Mouse (Mus musculus) heart, postnatal 25 days (tissue): Measurements from ENCODE around the gene Bicdl2. TPM values are rescaled to one million over a fixed set of nuclear protein-coding genes. Genes with fewer than 3 reads are reported as not detected.

Experiments used
- DNase-seq: peaks from one replicate; pipeline ENCODE4 v3.0.0; 2022; ENCODE audit warnings: low spot score
- intact Hi-C: fragments of 180-260 bp; cut with DNase I; formaldehyde crosslinking; loops from one replicate; pipeline ENCODE4 v1.15.1; 2025
- total RNA-seq, 2 experiments: library from RNA; stranded (reverse); gene quantifications; 2 replicates each; pipeline ENCODE4 v1.2.3; 2021

The Bicdl2 gene
- total RNA-seq, 2 experiments from 2014 or later: not detected

DNA sequence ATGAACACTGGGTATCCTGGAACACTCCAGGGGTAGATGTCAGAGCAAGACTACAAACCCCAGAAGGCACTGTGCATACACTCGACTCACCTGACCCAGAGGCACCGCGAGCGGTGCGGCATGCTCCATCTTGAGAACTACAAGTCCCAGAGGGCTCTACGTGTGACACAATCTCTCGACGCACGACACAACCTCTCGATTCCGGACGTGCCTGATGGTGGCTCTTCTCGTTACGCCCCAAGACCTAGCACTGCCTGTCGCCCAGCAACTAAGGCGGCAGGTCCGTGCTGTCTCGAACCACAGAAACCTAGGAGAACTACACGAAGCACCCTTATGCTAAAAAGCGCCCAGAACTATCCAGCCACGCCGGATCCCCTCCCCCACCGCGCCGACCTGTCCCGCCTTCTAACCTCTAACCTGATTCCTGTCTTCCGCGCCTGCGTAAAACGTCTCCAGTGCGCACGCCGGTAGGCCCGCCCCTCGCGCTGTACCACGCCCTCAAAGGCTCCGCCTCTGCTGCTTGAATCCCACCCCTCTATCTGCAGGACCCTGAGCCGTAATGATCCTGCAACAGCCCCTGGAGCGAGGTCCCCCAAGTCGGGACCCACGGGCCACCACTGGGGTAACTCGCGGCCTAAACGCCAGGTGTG lies 13.2 kb downstream of the Bicdl2 start, which contains the start of the genes Hcfc1r1 and Thoc6:
TSS of gene Hcfc1r1 (plus strand) at position 173 of the 650 bp plus-strand sequence.
TSS of gene Thoc6 (minus strand) at position 459 of the 650 bp plus-strand sequence.
- intact Hi-C loops: loop anchor here (5.0 kb wide), 1 partner anchor 111 kb away; the partner anchor contains the start of gene Zfp213
- DNase-seq: peak; percentile 89

DNA sequence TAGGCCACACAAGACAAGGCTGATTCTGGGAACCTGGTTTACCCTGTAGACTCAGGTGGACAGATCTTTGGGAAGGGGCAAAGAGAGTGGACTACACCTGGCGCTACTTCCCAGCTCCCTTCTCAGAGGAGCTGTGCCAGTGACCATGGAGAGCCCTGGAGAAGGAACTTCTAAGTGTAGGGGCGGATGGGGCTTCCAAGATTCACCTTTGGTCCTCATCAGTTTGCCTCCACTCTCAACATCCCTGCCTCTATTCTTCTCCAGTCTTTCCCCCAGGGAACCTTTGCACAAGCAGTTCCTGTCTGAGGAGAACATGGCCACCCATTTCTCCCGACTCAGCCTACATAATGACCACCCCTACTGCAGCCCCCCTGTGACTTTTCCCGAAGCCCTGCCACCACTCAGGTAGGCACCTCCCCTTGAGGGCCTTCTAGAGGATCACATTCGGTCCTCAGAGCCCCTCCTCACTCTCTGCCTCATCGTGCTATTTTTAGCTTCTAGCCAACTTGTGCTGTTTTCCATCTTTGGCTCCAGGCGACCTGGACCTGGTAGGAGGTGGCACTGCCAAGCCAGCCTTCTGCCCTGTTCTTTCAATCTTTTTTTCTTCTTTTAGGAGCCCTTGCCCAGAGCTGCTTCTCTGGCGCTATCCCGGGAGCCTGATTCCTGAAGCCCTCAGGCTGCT lies 14.1 kb downstream of the Bicdl2 start:
- intact Hi-C loops: loop anchor here (5.0 kb wide), 1 partner anchor 112 kb away; the partner anchor contains the start of gene Zfp213
- DNase-seq: no peak

- intact Hi-C loops: no loop called here
Measured at GRCm38 (mm10) chr17:23675127-23675526, 14.8 kb downstream of the Bicdl2 start.

DNA sequence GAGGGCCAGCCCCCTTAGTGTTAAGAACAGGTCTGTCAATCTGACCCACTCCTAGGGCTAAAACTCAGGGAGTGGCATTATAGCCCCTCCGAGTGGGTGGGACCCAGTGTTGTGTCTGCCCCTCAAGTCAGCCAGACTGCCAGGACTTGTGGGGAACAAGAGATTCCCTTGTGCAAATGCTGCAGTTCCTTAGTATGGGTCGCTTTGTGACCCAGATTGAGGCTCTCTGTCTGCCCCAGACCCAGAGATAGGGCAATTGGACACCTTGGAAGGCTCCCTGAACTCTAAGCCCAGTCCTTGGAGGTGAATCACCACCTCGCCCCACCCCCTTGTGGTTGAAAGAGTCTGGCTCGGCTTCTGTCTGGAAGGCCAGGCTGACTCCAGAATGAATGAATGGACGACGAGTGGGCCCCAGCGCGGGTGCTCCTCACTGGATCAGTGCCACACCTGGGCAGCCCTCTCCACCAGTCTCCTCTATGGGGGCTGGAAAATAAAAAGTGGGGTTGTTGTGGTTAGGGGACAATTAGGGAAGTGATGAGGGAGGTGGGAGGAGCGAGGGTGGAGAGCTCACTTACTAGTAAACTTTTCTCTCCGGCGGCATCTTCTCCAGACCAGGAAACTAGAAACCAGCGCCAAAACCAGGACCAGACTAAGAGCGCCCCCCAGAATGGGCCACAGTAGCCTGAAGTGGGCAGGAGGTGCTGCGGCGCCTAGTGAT lies 15.4 kb downstream of the Bicdl2 start:
- intact Hi-C loops: no loop called here
- peak; percentile 45 for DNase-seq

More at GRCm38 (mm10) chr17:23675127-23675526, 14.8 kb downstream of the Bicdl2 start:
- DNase-seq: peak; percentile 61

DNA sequence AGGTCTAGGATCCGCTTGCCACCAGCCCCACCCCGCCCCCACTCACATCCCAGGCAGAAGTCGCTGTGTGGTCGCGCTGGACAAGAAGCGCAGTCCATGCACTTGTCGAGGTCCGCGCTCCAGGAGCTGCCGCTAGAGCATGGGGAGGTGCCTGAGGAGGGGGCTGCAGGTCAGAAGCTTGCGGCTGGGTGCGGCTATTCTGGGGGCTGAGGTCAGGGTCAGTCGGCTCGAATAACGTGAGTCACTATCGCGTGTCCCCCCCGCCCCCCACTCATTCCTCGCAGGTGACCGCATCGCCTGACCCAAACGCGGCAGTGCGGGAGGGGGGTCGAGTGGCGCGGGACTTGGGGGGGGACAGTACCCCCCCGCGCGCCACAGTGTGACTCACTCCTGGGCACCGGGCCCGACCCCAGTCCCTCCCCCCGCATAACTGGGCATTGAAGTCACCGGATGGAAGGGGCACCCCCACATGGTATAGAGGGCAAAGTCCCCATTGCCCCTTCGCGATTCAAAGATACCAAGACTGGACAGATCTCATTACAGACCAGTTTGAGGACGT lies 16.2 kb downstream of the Bicdl2 start:
- intact Hi-C loops: loop anchor here (1.0 kb wide), 1 partner anchor 23 kb away; no protein-coding TSS in a partner anchor
- DNase-seq: peak; percentile 29

GRCm38 (mm10) chr17:23677236-23677679 lies 17.0 kb downstream of the Bicdl2 start, which contains the start of gene Tnfrsf12a:
Tnfrsf12a (minus strand) TSS chr17:23677468.
- DNase-seq: peak; percentile 82
- intact Hi-C loops: loop anchor here (1.0 kb wide), 1 partner anchor 22 kb away; no protein-coding TSS in a partner anchor

- intact Hi-C loops: loop anchor here (1.0 kb wide), 1 partner anchor 46 kb away; no protein-coding TSS in a partner anchor
- no peak for DNase-seq
Measured at GRCm38 (mm10) chr17:23679127-23679835, 19.0 kb downstream of the Bicdl2 start, which contains the start of gene Cldn6. Cldn6 (plus strand) TSS chr17:23679249.

GRCm38 (mm10) chr17:23680336-23680735 lies 20.0 kb downstream of the Bicdl2 start:
- no peak for DNase-seq
- intact Hi-C loops: no loop called here

DNA sequence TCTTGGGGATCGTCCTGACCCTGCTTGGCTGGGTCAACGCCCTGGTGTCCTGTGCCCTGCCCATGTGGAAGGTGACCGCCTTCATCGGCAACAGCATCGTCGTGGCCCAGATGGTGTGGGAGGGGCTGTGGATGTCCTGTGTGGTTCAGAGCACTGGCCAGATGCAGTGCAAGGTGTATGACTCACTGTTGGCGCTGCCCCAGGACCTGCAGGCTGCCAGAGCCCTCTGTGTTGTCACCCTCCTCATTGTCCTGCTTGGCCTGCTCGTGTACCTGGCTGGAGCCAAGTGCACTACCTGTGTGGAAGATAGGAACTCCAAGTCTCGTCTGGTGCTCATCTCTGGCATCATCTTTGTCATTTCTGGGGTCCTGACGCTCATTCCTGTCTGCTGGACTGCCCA lies 20.8 kb downstream of the Bicdl2 start:
- DNase-seq: no peak
- intact Hi-C loops: no loop called here

DNA sequence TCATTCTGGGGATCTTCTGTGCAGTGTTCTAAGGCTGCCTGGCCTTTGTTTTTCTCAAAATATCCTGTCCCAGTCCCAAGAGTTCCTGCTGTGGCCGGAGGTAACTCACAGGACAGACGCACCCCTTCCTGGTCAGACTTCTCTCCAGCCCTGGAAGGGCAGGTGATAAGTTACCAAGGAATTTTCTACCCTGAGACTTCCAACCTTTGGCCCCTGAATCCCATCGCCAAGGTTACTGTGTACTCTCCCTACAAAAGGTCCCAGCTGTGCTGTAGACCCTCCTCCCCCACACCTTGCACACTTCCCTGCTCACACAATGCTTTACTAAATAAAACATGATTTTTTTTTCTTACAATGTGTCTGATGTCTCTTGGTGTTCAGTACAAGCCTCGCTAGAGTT lies 21.8 kb downstream of the Bicdl2 start:
- intact Hi-C loops: no loop called here
- no peak for DNase-seq

DNA sequence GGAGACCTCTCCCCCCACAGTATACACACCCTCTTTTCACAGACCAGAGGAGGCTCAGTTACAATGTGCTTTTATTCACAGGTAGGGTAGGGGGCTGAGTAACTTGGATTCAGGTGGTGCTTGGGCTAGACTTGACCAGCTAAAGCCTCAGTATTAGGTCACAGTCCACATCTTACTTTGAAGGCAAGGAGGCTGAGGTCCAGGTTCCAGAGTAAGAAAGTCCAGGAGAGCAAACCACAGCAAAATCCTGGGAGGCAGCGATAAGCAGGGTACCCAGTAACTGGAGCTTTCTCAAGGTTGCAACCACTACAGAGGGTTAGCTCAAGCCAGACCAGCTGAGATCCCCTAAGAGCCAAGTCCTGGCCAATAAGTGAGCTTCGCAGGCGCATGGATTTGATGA lies 22.2 kb downstream of the Bicdl2 start:
- intact Hi-C loops: no loop called here
- DNase-seq: no peak

DNA sequence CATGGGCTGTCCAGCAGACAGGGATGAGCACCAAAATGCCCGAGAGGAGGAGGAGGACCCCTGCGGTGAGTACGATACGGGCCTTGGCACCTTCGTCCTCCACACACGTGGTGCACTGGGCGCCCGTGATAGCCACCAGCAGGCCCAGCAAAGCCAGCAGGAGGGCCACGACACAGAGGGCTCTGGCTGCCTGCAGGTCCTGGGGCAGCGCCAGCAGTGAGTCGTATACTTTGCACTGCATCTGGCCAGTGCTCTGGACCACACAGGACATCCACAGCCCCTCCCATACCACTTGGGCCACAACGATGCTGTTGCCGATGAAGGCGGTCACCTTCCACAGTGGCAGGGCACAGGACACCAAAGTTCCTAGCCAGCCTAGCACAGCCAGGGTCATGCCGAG lies 22.9 kb downstream of the Bicdl2 start:
- intact Hi-C loops: no loop called here
- DNase-seq: no peak

GRCm38 (mm10) chr17:23683856-23684672 lies 23.8 kb downstream of the Bicdl2 start, which contains the start of gene Cldn9:
Cldn9 (minus strand) TSS chr17:23684026.
- intact Hi-C loops: no loop called here
- no peak for DNase-seq

DNA sequence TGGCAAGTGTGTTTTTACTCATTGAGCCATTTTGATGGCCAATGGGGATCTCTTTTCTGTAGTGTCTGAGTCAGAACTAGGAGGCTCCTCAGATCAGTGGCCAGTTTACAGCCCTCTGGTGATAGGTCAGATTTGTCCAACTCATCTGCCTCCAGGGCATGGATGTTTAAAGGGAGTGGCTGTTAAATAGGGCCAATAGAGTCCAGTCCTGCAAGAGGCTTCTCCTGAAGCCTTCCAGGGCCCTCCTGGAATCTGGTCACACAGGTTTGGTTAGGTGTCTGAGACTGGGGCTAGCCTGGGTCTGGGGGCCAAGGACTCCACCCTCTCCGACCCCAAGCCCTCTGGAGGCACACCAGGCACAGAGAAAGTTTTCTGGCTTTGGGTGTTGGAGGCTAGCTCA lies 34.2 kb downstream of the Bicdl2 start:
- intact Hi-C loops: no loop called here
- DNase-seq: no peak

DNA sequence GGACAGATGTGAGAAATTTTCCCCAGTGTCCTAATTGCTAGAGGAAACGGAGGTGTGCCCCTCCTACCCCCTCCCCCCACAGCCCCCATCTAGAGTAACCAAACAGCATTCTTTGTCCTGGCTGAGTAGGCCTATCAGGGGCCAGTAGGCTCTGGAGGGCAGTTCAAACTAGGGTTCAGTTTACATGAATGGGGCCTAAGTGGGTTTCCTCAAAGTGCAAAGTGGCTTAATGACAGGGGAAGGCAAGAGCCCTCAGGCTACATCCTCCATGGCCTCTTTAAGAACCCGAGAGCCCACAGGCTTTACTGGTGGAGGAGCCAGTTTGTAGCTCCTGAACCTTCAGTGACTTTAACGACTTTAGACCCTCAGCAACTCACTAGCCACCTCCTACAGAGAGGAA lies 35.5 kb downstream of the Bicdl2 start:
- intact Hi-C loops: no loop called here

DNA sequence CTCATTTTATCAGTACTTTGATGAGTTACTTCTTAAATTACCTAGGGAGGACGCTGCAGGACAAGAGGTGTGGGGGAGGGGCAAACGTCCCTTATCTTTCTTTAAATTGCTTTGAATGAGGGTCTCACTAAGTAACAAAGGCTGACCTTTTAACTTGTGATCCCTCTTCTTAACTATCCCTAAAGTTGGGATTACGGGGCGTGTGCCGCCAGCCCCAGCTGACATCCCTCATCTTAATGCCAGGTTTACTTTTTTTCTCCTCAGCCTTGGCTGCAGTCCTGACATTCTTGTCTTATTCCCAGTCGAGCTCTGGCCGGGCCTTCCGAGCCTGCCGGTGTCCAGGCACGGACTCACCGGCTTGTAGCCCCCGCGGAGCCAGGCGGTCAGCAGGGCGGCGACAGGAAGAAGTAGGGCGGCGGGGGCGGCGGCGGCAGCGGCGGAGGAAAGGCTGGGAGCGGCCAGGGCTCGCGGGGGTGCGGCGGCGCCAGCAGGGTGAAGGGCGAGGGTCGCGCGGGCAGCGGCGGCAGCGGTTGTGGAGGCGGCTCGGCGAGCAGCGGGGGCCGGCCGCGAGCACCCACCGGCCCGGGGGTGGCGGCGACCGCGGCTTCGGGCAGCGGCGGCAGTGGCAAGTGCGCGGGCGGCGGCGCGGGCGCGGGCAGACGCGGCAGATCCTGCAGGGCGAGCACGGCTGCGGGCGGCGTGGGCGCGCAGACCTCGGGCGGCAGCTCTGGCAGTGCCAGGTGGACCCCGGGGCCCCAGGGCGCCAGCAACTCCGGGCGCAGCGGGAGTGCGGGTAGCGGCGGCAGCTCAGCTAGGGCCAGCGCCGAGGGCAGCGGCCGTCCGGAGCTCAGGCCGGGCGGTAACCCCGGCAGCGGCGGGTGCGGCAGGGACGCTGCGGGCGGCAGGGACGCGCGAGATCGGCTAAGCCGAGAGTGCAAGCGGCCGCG lies 39.1 kb downstream of the Bicdl2 start:
- peak; percentile 23 for DNase-seq
- intact Hi-C loops: loop anchor here (1.0 kb wide), 1 partner anchor 22 kb away; the partner anchor contains the start of gene Tnfrsf12a

More for the DNA sequence above, 35.5 kb downstream of the Bicdl2 start:
- no peak for DNase-seq

GRCm38 (mm10) chr17:23700079-23700478 lies 39.8 kb downstream of the Bicdl2 start:
- intact Hi-C loops: no loop called here
- peak; percentile 81 for DNase-seq
